Mouse (Mus musculus) heart, adult 11 months (tissue): ENCODE data around the gene Kcna10.
A peak's percentile ranks its signal among the peaks of the same experiment; 100 is the strongest.

Experiments used
- DNase-seq: peaks from one replicate; pipeline ENCODE4 v3.0.0; 2022

Kcna10 gene

GRCm38 (mm10) chr3:107182756-107183155, at the start of gene Kcna10:
Gene Kcna10, plus strand, starts transcription at chr3:107183056.
- DNase-seq = no peak

DNA sequence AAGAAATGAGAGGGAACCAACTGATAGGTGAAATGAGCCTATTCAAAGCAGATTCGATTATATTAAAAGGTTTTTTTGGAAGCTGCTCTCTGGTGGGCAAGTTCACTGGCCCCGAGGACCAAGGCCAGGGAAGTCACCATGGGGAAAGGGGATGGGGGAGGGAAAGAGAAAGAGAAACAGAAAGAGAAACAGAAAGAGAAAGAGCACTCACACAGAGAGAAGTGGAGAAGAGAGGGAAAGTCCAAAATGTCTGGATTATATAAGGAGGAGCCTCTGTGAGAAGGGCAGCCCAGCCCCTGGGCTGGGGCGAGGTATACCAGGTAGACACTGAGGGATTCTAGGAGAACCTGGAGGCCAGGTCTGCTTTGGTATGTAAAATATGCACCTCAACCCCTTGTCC, 48.4 kb upstream of the Kcna10 start:
- peak; percentile 42 for DNase-seq

GRCm38 (mm10) chr3:107147126-107147525, 35.7 kb upstream of the Kcna10 start:
- DNase-seq = peak; percentile 57

DNA sequence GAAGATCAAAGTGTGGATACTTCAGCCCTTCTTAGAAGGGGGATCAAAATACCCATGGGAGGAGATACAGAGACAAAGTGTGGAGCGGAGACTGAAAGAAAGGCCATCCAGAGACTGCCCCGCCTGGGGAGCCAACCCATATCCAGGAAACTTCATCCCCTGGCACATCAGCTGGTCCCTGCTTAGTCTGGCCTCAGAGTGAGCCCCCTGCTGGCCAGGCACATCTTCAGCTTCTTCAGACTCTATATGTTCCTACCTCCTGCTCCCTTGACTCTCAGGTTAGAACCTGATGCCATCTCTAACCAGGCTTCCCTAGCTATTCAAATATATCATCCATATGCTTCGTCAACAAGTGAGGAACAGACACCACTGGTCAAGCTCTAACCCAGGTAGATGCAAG, 33.9 kb upstream of the Kcna10 start:
- DNase-seq = peak; percentile 86

DNA sequence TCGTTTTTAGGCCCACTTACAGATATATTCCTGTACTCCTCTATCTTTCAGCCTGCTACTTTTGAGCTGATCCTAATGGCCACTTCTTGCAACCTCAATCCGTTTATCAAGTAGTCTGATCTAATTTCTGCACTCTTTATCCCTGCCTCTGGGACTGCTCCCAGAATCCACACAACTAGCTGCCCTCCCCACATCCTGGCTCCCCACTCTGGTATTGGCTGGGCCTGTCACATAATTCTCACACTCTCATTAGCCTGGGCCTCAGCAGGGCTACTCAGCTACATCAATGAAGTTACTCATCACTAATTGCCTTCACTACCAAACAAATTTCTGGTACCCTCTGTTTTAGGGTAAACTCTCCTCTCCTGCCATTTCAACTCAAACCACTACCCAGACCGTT, 32.4 kb upstream of the Kcna10 start:
- peak; percentile 66 for DNase-seq

DNA sequence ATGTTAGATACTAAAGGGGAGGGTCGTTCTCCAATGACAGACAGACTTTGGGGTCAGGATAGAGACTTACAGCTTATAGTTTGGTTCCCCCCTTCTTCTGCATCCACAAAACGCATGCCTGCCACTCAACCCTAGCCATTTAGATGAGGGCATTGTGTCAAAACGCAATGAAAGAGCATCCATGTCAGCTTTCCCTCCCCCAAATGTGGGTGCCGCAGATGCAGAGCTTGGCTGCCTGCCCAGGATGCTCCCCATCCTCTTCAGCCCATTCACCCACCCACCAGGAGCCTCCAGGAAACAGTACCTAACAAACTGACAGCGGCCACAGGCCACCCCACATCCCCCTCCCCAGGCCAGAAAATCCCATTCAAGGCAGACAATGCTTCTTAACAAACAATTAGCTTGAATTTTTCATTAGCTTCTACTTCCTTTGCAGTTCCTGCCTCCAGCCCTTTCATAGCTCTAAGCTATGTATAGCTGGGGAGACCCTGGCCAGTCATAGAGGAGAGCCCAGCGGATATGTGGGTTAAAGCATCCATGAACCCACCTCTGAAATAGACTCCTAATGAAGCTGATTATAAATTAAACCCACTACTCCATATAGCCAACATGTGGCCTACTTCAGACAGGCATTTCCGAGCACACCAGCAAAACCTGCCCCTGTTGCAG, 31.9 kb upstream of the Kcna10 start:
- peak; percentile 34 for DNase-seq

DNA sequence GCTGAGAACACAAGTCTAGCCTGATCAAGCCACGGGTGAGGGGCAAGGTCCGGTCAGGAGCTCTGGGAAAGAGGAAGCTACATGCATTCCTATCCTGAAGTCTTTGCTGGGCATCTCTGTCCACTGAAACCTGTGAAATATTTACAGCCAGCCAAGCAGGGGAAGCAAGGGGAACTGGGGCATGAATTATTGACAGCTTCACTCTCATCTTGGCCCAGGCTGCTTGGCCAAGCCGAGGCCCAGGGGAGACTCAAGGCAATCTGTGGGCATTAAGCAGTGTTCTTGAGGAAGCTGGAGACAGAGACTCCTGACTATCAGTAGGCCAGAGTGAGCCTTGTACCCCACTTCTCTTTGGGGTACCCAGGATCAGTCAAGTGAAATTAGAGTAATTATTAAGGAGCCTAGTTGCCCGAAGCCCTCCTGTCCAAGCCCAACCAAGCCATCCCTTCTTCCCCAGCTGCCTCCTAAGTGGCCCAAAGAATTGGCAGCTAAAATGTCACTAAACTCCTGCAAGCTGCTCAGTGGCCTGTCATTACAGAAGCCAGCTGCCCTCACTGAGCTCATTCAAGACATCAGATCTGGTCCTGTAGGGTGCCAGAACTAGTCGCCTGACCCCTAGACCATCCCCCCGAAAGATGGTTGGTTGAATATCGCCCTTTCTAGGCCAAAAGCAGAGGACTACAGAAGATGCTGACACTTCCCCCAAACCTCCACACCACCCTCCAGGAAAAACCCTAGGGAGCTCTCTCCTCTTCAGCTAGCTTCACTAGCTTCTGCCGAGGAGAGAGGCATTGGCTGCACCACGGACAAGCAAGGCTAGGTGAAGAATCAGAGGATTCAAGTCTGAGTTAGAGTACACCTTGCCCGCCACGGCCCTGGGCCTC, 28.8 kb upstream of the Kcna10 start:
- DNase-seq = peak; percentile 67

GRCm38 (mm10) chr3:107158856-107159255, 24.0 kb upstream of the Kcna10 start:
- DNase-seq = peak; percentile 68

- DNase-seq = peak; percentile 70
These were observed 23.4 kb upstream of the Kcna10 start for GRCm38 (mm10) chr3:107159418-107159817.

- DNase-seq = peak; percentile 79
These were observed 23.0 kb upstream of the Kcna10 start for GRCm38 (mm10) chr3:107159859-107160324.

DNA sequence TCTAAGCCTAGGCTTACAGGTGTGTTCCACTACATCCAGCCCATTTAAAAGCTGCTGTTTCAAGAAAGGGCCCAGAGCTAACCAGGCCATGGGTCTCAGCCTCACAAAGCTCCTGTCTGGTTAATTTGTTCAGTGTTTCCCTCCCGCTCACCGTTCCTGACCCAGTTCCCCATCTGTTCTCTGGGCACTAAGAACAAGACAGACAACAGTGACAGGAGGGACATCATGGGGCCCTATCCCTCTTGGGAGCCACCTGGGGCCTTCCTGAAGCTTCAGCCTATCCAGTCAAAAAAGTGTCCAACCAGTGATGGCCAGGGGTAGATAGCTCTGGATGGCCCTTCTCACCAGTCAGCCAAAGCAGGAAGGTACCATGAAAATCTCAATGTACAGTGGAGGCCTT, 20.1 kb upstream of the Kcna10 start:
- no peak for DNase-seq

DNA sequence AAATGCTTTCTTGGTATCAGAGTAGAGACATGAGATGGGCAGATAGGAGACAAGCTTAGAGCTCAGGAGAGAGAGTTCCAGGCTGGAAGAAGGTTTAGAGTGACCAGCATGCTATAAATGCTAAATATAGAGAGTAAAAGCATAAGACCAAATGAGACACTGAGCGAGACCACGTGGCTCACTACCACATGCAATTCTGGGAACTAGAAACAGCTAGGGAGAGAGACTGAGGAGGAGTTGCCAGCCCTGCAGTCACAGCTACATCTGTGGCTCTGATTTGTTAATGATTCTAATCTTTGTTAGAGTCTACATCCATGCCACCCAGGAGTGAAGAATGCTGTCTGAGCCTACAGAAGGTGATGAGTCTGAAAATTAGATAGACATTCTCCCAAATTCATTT, 13.3 kb upstream of the Kcna10 start:
- DNase-seq = no peak

DNA sequence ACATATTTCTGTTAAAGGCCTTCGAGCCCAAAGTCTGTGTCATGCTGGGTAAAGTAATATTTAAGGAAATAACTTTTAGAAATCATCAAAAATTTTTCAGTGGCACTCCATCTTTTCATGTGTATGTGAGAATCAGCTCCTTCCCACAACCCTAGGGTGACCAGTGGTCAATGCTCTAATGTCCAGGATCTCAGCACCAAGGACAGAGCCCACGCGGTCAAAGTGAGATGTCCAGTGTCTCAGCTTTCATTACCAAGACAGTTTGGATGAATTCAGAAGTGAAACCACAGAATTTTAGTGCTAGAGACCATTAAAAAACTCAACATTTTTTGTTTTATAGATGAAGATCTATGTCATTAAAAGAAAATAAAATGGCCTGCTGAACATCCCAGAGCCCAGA, 10.9 kb upstream of the Kcna10 start:
- DNase-seq = no peak

- no peak for DNase-seq
These were observed 10.3 kb upstream of the Kcna10 start for GRCm38 (mm10) chr3:107172556-107172955.

GRCm38 (mm10) chr3:107175486-107175885, 7.4 kb upstream of the Kcna10 start:
- DNase-seq = peak; percentile 97

DNA sequence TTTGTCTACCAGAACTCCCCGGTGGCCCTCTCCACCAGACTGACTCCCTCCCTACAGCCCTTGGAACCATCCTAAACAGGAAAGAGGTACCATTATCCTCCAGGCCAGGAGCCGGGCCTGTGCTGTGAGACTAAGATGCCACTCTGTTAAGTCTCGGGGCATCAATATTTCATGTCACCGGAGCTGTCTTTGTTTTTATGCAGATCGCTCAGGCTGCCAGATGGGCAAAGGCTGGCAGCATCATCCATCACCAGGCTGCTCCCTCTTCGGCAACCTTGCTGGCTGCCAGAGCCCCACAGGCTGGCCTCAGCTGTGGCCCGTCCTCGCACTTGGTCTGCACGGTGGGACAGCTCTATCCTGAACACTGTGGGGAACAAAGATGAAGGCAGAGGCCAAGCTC, 6.4 kb upstream of the Kcna10 start:
- no peak for DNase-seq

DNA sequence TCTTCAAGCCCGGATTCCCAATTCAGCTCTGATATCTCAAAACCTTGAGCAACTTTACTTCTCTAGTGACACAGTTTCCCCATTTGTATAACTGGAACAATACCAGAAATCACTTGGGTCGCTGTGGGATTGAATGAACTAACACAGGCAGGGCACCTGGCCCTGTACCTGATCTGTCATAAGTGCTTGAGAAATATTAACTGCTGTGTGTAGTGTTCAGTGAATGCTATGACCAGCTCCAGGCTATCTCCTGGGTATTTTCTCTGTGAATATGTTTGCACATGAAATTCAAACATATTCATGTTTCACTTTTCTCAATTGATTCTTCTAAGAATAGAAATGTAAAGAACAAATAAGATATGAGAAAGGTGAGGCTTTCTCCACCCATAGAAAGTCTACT, 2.0 kb upstream of the Kcna10 start:
- no peak for DNase-seq

DNA sequence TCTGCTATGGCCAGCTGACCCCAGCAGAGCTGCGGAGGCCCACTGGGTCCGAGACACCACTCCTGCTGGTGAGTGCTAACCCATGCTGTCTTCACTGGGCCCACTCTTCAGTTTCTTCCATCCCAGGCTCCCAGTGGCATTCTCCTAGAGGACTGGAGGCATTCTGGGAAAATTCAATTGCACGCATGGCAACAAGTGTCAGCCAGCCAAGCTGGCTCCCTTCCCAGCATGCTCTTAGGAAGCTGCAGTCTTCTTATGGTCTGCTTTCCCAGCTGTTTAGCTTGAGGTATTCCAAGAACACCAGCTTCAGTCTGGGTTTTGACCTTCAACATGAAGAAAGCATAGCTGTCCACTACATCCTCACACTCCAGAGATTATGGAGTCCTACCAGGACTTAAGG, 322 bp downstream of the Kcna10 start:
- peak; percentile 91 for DNase-seq

- no peak for DNase-seq
These were observed 2.7 kb downstream of the Kcna10 start for GRCm38 (mm10) chr3:107185597-107185996.

GRCm38 (mm10) chr3:107187022-107187421, 4.2 kb downstream of the Kcna10 start:
- DNase-seq = no peak

GRCm38 (mm10) chr3:107188226-107188899, 5.5 kb downstream of the Kcna10 start:
- no peak for DNase-seq

DNA sequence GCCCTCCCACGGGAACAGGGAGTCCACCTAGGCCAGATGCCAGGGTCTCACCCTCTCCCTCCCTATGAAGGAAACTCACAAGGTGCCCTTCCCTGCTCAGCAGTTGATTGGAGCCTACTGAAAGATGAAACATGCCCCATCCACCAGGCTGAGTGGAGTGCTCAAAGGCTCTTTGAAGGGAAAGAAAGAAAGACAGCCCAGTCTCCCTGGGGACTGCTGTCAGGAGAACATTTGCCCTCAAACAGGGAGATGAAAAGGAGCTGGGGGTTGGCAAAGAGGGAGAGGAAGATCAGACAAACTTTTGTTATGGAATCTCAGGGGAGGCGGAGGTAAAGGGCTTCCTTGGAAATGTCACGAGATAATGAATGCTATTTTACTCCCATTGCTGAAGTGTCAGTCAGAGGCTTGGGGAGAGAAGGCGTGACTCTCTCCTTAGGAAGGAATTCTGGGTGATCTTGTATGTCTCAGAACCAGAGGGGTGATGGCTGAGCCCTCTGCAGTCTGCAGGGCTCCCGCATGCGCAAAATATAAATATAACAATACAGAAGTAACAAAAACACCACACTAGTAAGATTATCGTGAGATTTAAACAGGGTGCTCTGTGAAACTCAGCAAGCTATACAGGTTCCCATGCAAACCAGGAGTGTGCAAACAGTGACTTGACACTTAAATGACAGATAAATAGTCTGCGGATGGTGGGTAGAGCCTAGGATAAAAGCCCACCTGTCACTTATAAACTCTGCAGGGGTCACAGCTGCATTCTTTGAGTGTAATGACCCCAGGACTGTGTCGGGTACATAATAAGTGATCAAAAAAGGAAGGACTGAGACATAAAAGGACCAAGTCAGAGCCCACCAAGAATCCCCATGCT, 18.7 kb downstream of the Kcna10 start:
- DNase-seq = no peak

DNA sequence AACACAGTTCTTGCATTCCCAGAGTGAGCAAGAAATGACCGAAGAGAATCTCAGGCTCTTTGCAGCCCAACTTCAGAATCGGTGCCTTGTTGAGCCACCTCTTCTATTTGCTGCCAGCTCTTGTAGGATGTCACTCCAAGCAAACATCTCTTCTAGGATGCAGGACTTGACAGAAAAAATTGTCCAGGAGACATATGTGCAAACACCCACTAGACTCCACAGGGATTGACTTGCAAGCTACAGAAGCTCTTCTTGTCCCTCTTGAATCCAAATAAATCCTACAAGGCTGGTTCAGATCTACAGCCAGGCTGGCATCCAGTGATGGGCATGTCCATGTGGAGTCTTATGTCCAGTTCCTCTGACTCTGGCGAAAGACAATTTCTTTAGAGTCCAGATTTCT, 21.6 kb downstream of the Kcna10 start:
- DNase-seq = no peak
